Mouse (Mus musculus): Measurements from ENCODE around the gene Lrp2. TPM values are rescaled to one million over a fixed set of nuclear protein-coding genes. Genes with fewer than 3 reads are reported as not detected.
A peak's percentile ranks its signal among the peaks of the same experiment; 100 is the strongest.

The Lrp2 gene
- total and polyA plus RNA-seq, 2 experiments from 2014 or later, result 0.46 to 3.9 TPM

DNA sequence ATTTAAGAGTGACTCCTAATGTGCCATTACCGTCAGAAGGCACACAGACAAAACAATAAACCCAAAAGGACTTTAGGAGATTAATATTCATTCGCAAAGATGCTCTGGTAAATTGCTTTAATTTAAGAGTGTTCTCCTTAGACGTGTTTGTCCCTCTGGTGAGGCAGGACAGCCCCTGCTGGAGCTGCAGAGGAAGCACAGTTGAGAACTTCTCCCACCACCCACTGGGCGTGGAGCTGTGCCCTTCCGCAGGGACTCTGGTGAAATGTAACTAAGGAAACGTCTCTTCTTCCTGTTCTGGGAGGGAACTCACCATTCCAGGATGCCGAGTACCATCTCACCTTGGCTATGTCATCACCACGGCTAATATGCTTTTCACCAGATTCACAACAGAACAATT, 204.1 kb downstream of the Lrp2 start:
- no peak overlapping the region for H3K27ac ChIP-seq
- 51% methylated on average over 8 of the region's 8 CpGs for WGBS
- TF ChIP-seq CTCF (IDR thresholded peaks at IDR 0.05; ENCODE audit: low read depth), result peak; percentile 54
- no peaks in the 10 kb centered on the region for H3K9me3 ChIP-seq (ENCODE audit: low read length)
- H3K27me3 ChIP-seq (ENCODE audit: insufficient read depth, low read length), result no peaks in the 10 kb centered on the region
- no peak overlapping the region for H3K4me3 ChIP-seq (ENCODE audit: low read length)
- H3K4me1 ChIP-seq (ENCODE audit: insufficient read depth, low read length), result no peaks in the 10 kb centered on the region
- DNase-seq (ENCODE audit: low spot score), result peak; percentile 6
- H3K4me2 ChIP-seq (ENCODE audit: low read depth, low read length), result no peak overlapping the region
- no peaks in the 10 kb centered on the region for H3K36me3 ChIP-seq (ENCODE audit: insufficient read depth, low read length)
- no peak overlapping the region for H3K9ac ChIP-seq (replicated peaks; ENCODE audit: low read length)
- no peak for ATAC-seq

- no peak for DNase-seq (ENCODE audit: low spot score)
- no peak within 1 kb of the TSS for H3K27ac ChIP-seq
- WGBS, result 84% methylated on average over 13 of the region's 13 CpGs
- H3K4me3 ChIP-seq (ENCODE audit: low read length), result no peak within 1 kb of the TSS
- ATAC-seq, result no peak
- H3K36me3 ChIP-seq (ENCODE audit: insufficient read depth, low read length), result no peaks in the 10 kb centered on the region
- H3K4me2 ChIP-seq (ENCODE audit: low read depth, low read length), result no peak within 1 kb of the TSS
- no peaks in the 10 kb centered on the region for H3K9me3 ChIP-seq (ENCODE audit: low read length)
- TF ChIP-seq CTCF (IDR thresholded peaks at IDR 0.05; ENCODE audit: low read depth), result no peak
- H3K4me1 ChIP-seq (ENCODE audit: insufficient read depth, low read length), result no peaks in the 10 kb centered on the region
- H3K27me3 ChIP-seq (ENCODE audit: insufficient read depth, low read length), result no peaks in the 10 kb centered on the region
- no peak within 1 kb of the TSS for H3K9ac ChIP-seq (replicated peaks; ENCODE audit: low read length)
These were observed 205.6 kb downstream of the Lrp2 start, which contains the start of gene Dhrs9 for GRCm38 (mm10) chr2:69380281-69380680. Gene Dhrs9 (plus strand): TSS chr2:69380445.

GRCm38 (mm10) chr2:69379801-69380200, 206.1 kb downstream of the Lrp2 start:
- DNase-seq (ENCODE audit: low spot score), result no peak
- WGBS, result 40% methylated on average over 1 of the region's 1 CpGs
- no peak overlapping the region for H3K27ac ChIP-seq

GRCm38 (mm10) chr2:69376780-69377179, 209.1 kb downstream of the Lrp2 start:
- H3K4me1 ChIP-seq (ENCODE audit: insufficient read depth, low read length), result no peaks in the 10 kb centered on the region
- H3K36me3 ChIP-seq (ENCODE audit: insufficient read depth, low read length), result no peaks in the 10 kb centered on the region
- no peak overlapping the region for H3K27ac ChIP-seq
- H3K27me3 ChIP-seq (ENCODE audit: insufficient read depth, low read length), result no peaks in the 10 kb centered on the region
- no peak overlapping the region for H3K4me3 ChIP-seq (ENCODE audit: low read length)
- no peak for TF ChIP-seq CTCF (IDR thresholded peaks at IDR 0.05; ENCODE audit: low read depth)
- 91% methylated on average over 2 of the region's 2 CpGs for WGBS
- no peak overlapping the region for H3K4me2 ChIP-seq (ENCODE audit: low read depth, low read length)
- no peak for ATAC-seq
- H3K9ac ChIP-seq (replicated peaks; ENCODE audit: low read length), result no peak overlapping the region
- no peaks in the 10 kb centered on the region for H3K9me3 ChIP-seq (ENCODE audit: low read length)
- no peak for DNase-seq (ENCODE audit: low spot score)

More at GRCm38 (mm10) chr2:69379801-69380200, 206.1 kb downstream of the Lrp2 start:
- Histone ChIP-seq H3K4me3 (ENCODE audit: low read length) (no peak overlapping the region), H3K36me3 (ENCODE audit: insufficient read depth, low read length) (no peaks in the 10 kb centered on the region), H3K9ac (replicated peaks; ENCODE audit: low read length) (no peak overlapping the region), H3K4me2 (ENCODE audit: low read depth, low read length) (no peak overlapping the region), H3K9me3 (ENCODE audit: low read length) (no peaks in the 10 kb centered on the region), H3K27me3 (ENCODE audit: insufficient read depth, low read length) (no peaks in the 10 kb centered on the region), H3K4me1 (ENCODE audit: insufficient read depth, low read length) (no peaks in the 10 kb centered on the region)
- TF ChIP-seq CTCF (IDR thresholded peaks at IDR 0.05; ENCODE audit: low read depth), result no peak
- ATAC-seq, result no peak

Other genes with a start within 250 kb of the Lrp2 start
- gene Abcb11, start 243.4 kb downstream of the Lrp2 start, total RNA-seq (2014; rRNA removed), result not detected in 2 replicates
- gene Abcb11, start 243.4 kb downstream of the Lrp2 start, polyA plus RNA-seq (2015; fragmentation: Nextera tagmentation; extraction: Ambion mirVana), result 0.10 TPM in 1 of 2 replicates, not detected in the other
- not detected in 2 replicates for gene Dhrs9, start 205.6 kb downstream of the Lrp2 start, total RNA-seq (2014; rRNA removed)
- gene Dhrs9, start 205.6 kb downstream of the Lrp2 start, polyA plus RNA-seq (2015; fragmentation: Nextera tagmentation; extraction: Ambion mirVana), result 0.04 TPM in 1 of 2 replicates, not detected in the other
- 13.3 and 18.3 TPM in 2 replicates for gene Bbs5, start 61.1 kb upstream of the Lrp2 start, total RNA-seq (2014; rRNA removed)
- 26.1 and 26.7 TPM in 2 replicates for gene Bbs5, start 61.1 kb upstream of the Lrp2 start, polyA plus RNA-seq (2015; fragmentation: Nextera tagmentation; extraction: Ambion mirVana)
- 1.3 TPM in 1 of 2 replicates, not detected in the other for gene Klhl41, start 84.1 kb upstream of the Lrp2 start, total RNA-seq (2014; rRNA removed)
- 0.05 and 0.09 TPM in 2 replicates for gene Klhl41, start 84.1 kb upstream of the Lrp2 start, polyA plus RNA-seq (2015; fragmentation: Nextera tagmentation; extraction: Ambion mirVana)
- gene Fastkd1, start 127.5 kb upstream of the Lrp2 start, total RNA-seq (2014; rRNA removed), result 17.1 and 18.1 TPM in 2 replicates
- 10.8 and 12.3 TPM in 2 replicates for gene Fastkd1, start 127.5 kb upstream of the Lrp2 start, polyA plus RNA-seq (2015; fragmentation: Nextera tagmentation; extraction: Ambion mirVana)
- gene Ppig, start 136.5 kb upstream of the Lrp2 start, total RNA-seq (2014; rRNA removed), result 9.9 and 11.3 TPM in 2 replicates
- 125 and 139 TPM in 2 replicates for gene Ppig, start 136.5 kb upstream of the Lrp2 start, polyA plus RNA-seq (2015; fragmentation: Nextera tagmentation; extraction: Ambion mirVana)
- gene Ccdc173, start 203.5 kb upstream of the Lrp2 start, total RNA-seq (2014; rRNA removed), result 0.10 TPM in 1 of 2 replicates, not detected in the other
- 1.7 and 1.9 TPM in 2 replicates for gene Ccdc173, start 203.5 kb upstream of the Lrp2 start, polyA plus RNA-seq (2015; fragmentation: Nextera tagmentation; extraction: Ambion mirVana)
- 14.3 and 19.8 TPM in 2 replicates for gene Phospho2, start 203.6 kb upstream of the Lrp2 start, total RNA-seq (2014; rRNA removed)
- gene Phospho2, start 203.6 kb upstream of the Lrp2 start, polyA plus RNA-seq (2015; fragmentation: Nextera tagmentation; extraction: Ambion mirVana), result 27.6 and 29.7 TPM in 2 replicates
- gene Klhl23, start 235.9 kb upstream of the Lrp2 start, total RNA-seq (2014; rRNA removed), result 104 and 130 TPM in 2 replicates
- 71.8 and 83.3 TPM in 2 replicates for gene Klhl23, start 235.9 kb upstream of the Lrp2 start, polyA plus RNA-seq (2015; fragmentation: Nextera tagmentation; extraction: Ambion mirVana)

Data from hindbrain, postnatal 0 days (tissue).